Mouse (Mus musculus) ES-E14 (cell line): Measurements from ENCODE around the gene Olfr1442. TPM values are rescaled to one million over a fixed set of nuclear protein-coding genes. Genes with fewer than 3 reads are reported as not detected.

Source experiments
- DNase-seq: peaks from one replicate; pipeline ENCODE4 v3.0.0-alpha.2; 2013; ENCODE audit warnings: low read depth, low spot score
- H3K27ac ChIP-seq: 2 replicates; pipeline ENCODE4 v1.5.1; 2012; ENCODE audit warnings: low read depth, mild to moderate bottlenecking, low read length, moderate library complexity, mixed read lengths; ENCODE audit not compliant: poor library complexity, insufficient read depth, severe bottlenecking
- H3K36me3 ChIP-seq: 2 replicates; pipeline ENCODE4 v1.6.1; 2012; ENCODE audit warnings: mild to moderate bottlenecking, low read length, moderate library complexity, mixed read lengths; ENCODE audit not compliant: control insufficient read depth, poor library complexity, insufficient read depth, severe bottlenecking
- H3K4me1 ChIP-seq, 2 experiments: fragments of 150-350 bp in 1 of 2; sonication (generic) in 1 of 2; 2 replicates each; pipeline ENCODE4 v1.6.1; 2012; ENCODE audit warnings: low read length in 2 of 2, mild to moderate bottlenecking in 1 of 2, mixed read lengths in 1 of 2; ENCODE audit not compliant: control insufficient read depth in 2 of 2, insufficient read depth in 2 of 2, poor library complexity in 1 of 2
- H3K4me3 ChIP-seq, 2 experiments: fragments of 150-350 bp in 1 of 2; sonication (generic) in 1 of 2; 2 replicates each; pipeline ENCODE4 v1.5.1; 2012; ENCODE audit warnings: low read length in 2 of 2, low read depth in 1 of 2, mild to moderate bottlenecking in 1 of 2, mixed read lengths in 1 of 2; ENCODE audit not compliant: insufficient read depth in 1 of 2, poor library complexity in 1 of 2, severe bottlenecking in 1 of 2
- H3K9ac ChIP-seq: 2 replicates; pipeline ENCODE4 v1.6.1; 2012; ENCODE audit warnings: low read depth, mild to moderate bottlenecking, low read length, mixed read lengths; ENCODE audit not compliant: poor library complexity, insufficient read depth, severe bottlenecking
- H3K9me3 ChIP-seq: fragments of 150-350 bp; sonication (generic); 2 replicates; pipeline ENCODE4 v1.6.1; 2012; ENCODE audit warnings: low read depth, mild to moderate bottlenecking, low read length; ENCODE audit not compliant: control insufficient read depth, insufficient read depth
- CHD2 ChIP-seq: IDR thresholded peaks from 2 replicates; pipeline ENCODE4 v1.6.1; 2014; ENCODE audit warnings: mild to moderate bottlenecking, low read depth, low read length, inconsistent platforms
- HCFC1 ChIP-seq: IDR thresholded peaks from 2 replicates; pipeline ENCODE4 v1.6.1; 2012; ENCODE audit warnings: low read length, inconsistent platforms, borderline replicate concordance; ENCODE audit not compliant: insufficient read depth
- MAFK ChIP-seq: IDR thresholded peaks from 2 replicates; pipeline ENCODE4 v1.6.1; 2014; ENCODE audit warnings: mild to moderate bottlenecking, low read depth, low read length, inconsistent platforms; ENCODE audit not compliant: insufficient read depth
- ZC3H11A ChIP-seq: IDR thresholded peaks from 2 replicates; pipeline ENCODE4 v1.6.1; 2012; ENCODE audit warnings: low read depth, mild to moderate bottlenecking, inconsistent platforms, low read length, borderline replicate concordance
- ZNF384 ChIP-seq: IDR thresholded peaks from 2 replicates; pipeline ENCODE4 v1.6.1; 2012; ENCODE audit warnings: low read depth, low read length, inconsistent platforms
- in situ Hi-C, 2 experiments: fragments of 600-800 bp; cut with MboI; formaldehyde crosslinking; loops; one replicate each; pipeline ENCODE4 v1.15.1; 2025; ENCODE audit warnings: low sequenced_read_pairs in 2 of 2, inconsistent platforms in 1 of 2; ENCODE audit not compliant: unreplicated experiment in 2 of 2
- total RNA-seq: library from RNA; depleted of rRNA; stranded (reverse); fragments of 300-350 nt; gene quantifications from 2 replicates; pipeline ENCODE4 v1.2.3, GENCODE M21; 2012; rRNA removed

Olfr1442 gene
- total RNA-seq, 1 experiment, result not detected

DNA sequence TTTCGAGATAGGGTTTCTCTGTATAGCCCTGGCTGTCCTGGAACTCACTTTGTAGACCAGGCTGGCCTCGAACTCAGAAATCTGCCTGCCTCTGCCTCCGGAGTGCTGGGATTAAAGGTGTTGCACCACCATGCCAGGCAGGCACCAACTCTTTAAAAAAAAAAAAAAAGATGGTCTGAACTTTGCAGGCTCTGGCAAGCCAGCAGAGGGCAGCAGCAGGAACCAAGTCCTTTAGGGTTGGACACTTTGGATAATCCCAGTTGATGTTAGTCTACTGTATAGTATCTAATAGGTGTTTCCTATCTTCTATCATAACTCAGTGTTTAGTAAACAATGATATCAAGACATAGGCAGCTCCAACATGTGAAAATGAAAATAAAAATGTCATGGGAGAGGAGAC is 52.1 kb downstream of the Olfr1442 start:
- no peaks in the 10 kb centered on the region for H3K9me3 ChIP-seq
- no peaks in the 10 kb centered on the region for H3K36me3 ChIP-seq
- no peak overlapping the region for H3K27ac ChIP-seq
- DNase-seq, result no peak
- TF ChIP-seq HCFC1 (no peak), CHD2 (no peak), ZNF384 (peak; percentile 97), ZC3H11A (no peak), MAFK (no peak)
- no peaks in the 10 kb centered on the region for H3K4me1 ChIP-seq
- no peak overlapping the region for H3K4me3 ChIP-seq
- in situ Hi-C loops, result no loop called here
- no peak overlapping the region for H3K9ac ChIP-seq

DNA sequence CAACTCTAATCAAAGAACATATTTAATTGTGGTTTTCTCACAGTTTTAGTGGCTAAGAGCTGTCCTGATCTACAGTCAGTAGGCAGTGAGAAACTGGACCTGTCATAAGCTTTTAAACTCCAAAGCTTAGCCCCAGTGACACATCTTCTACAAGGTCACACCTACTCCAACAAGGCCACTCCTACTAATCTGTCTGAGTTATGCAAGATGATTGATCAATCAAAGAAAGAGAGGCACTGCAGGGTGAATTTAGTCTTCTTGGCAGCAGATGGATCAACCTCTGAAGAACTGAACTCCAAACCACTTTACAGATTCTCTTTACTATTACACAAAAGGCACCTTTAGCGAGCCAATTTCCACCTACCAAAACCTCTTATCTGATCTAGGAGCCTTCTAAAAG is 55.6 kb downstream of the Olfr1442 start:
- H3K4me1 ChIP-seq, result peaks cover 0 to 7% of the 10 kb centered on the region in 2 experiments; a peak in 1 of 4 replicates
- H3K27ac ChIP-seq, result no peak overlapping the region
- no peak overlapping the region for H3K9ac ChIP-seq
- H3K9me3 ChIP-seq, result no peaks in the 10 kb centered on the region
- no peaks in the 10 kb centered on the region for H3K36me3 ChIP-seq
- in situ Hi-C loops, result no loop called here
- H3K4me3 ChIP-seq, result no peak overlapping the region
- TF ChIP-seq HCFC1 (no peak), MAFK (no peak)
- DNase-seq, result no peak

Other genes starting within 250 kb of the Olfr1442 start
- not detected in 2 replicates for gene Pfpl, start 242.5 kb upstream of the Olfr1442 start, total RNA-seq
- gene Mpeg1, start 209.7 kb upstream of the Olfr1442 start, total RNA-seq, result 0.05 and 0.18 TPM in 2 replicates
- 1.4 and 2.2 TPM in 2 replicates for gene Dtx4, start 169.0 kb upstream of the Olfr1442 start, total RNA-seq
- 7.5 and 15.0 TPM in 2 replicates for gene Fam111a, start 124.7 kb upstream of the Olfr1442 start, total RNA-seq
- not detected in 2 replicates for gene Gm4952, start 70.5 kb upstream of the Olfr1442 start, total RNA-seq
- gene Glyat, start 37.1 kb upstream of the Olfr1442 start, total RNA-seq, result 0.18 TPM in 1 of 2 replicates, not detected in the other
- gene Olfr1443, start 7.7 kb downstream of the Olfr1442 start, total RNA-seq, result not detected in 2 replicates
- gene Keg1, start 25.3 kb downstream of the Olfr1442 start, total RNA-seq, result not detected in 2 replicates
- gene Cntf, start 95.2 kb downstream of the Olfr1442 start, total RNA-seq, result 6.9 and 12.1 TPM in 2 replicates
- 29.3 and 35.0 TPM in 2 replicates for gene Zfp91, start 125.7 kb downstream of the Olfr1442 start, total RNA-seq
- gene Lpxn, start 125.8 kb downstream of the Olfr1442 start, total RNA-seq, result 0.42 and 0.58 TPM in 2 replicates
- gene Gm5244, start 176.2 kb downstream of the Olfr1442 start, total RNA-seq, result not detected in 2 replicates
- gene Olfr1444, start 186.8 kb downstream of the Olfr1442 start, total RNA-seq, result not detected in 2 replicates
- not detected in 2 replicates for gene Olfr1445, start 213.4 kb downstream of the Olfr1442 start, total RNA-seq
- gene Olfr1446, start 223.1 kb downstream of the Olfr1442 start, total RNA-seq, result not detected in 2 replicates
- not detected in 2 replicates for gene Olfr1447, start 233.3 kb downstream of the Olfr1442 start, total RNA-seq